Mouse (Mus musculus) erythroblast, embryonic 14.5 days (primary cell): Measurements from ENCODE around the gene Kri1. TPM values are rescaled to one million over a fixed set of nuclear protein-coding genes. Genes with fewer than 3 reads are reported as not detected.
A peak's percentile ranks its signal among the peaks of the same experiment; 100 is the strongest.

Experiments used
- H3K27me3 ChIP-seq: 2 replicates; pipeline ENCODE4 v1.6.1; 2012; ENCODE audit warnings: inconsistent platforms; ENCODE audit not compliant: control insufficient read depth
- H3K36me3 ChIP-seq: 2 replicates; pipeline ENCODE4 v1.6.1; 2012; ENCODE audit warnings: mild to moderate bottlenecking, inconsistent platforms; ENCODE audit not compliant: control insufficient read depth
- H3K4me1 ChIP-seq: 2 replicates; pipeline ENCODE4 v1.6.1; 2012; ENCODE audit warnings: inconsistent platforms; ENCODE audit not compliant: control insufficient read depth
- H3K4me3 ChIP-seq: replicated peaks from 2 replicates; pipeline ENCODE3; 2012; ENCODE audit warnings: moderate library complexity, mild to moderate bottlenecking, inconsistent platforms
- H3K9me3 ChIP-seq: 2 replicates; pipeline ENCODE4 v1.6.1; 2012; ENCODE audit warnings: low read length, inconsistent platforms, mixed read lengths; ENCODE audit not compliant: control insufficient read depth
- GATA1 ChIP-seq: IDR thresholded peaks from 2 replicates; pipeline ENCODE4 v1.6.1; 2012; ENCODE audit warnings: low read length, inconsistent platforms, mixed read lengths
- TAL1 ChIP-seq: IDR thresholded peaks from 3 replicates; pipeline ENCODE4 v1.6.1; 2012; ENCODE audit warnings: low read length, inconsistent platforms, mixed read lengths
- polyA plus RNA-seq: library from polyadenylated mRNA; stranded (reverse); fragments of >175 nt; gene quantifications from 2 replicates; pipeline ENCODE4 v1.2.3, GENCODE M21; 2012

The Kri1 gene
- polyA plus RNA-seq, 1 experiment = 3.5 TPM

- TF ChIP-seq TAL1 = no peak
- no peak for TF ChIP-seq GATA1
- Histone ChIP-seq H3K27me3 (peaks cover 50% of the 10 kb centered on the region), H3K4me1 (peaks cover 54% of the 10 kb centered on the region), H3K4me3 (no peak overlapping the region), H3K36me3 (peaks cover 11% of the 10 kb centered on the region), H3K9me3 (peaks cover 28% of the 10 kb centered on the region)
These were observed 46.4 kb downstream of the Kri1 start for GRCm38 (mm10) chr9:21241343-21241742.

GRCm38 (mm10) chr9:21239465-21239848, 48.3 kb downstream of the Kri1 start:
- peaks cover 32% of the 10 kb centered on the region for H3K27me3 ChIP-seq
- peak overlapping the region; percentile 99 for H3K4me3 ChIP-seq
- peaks cover 22% of the 10 kb centered on the region for H3K9me3 ChIP-seq
- peaks cover 63% of the 10 kb centered on the region for H3K4me1 ChIP-seq
- TF ChIP-seq TAL1 (no peak), GATA1 (no peak)
- H3K36me3 ChIP-seq = peaks cover 30% of the 10 kb centered on the region

DNA sequence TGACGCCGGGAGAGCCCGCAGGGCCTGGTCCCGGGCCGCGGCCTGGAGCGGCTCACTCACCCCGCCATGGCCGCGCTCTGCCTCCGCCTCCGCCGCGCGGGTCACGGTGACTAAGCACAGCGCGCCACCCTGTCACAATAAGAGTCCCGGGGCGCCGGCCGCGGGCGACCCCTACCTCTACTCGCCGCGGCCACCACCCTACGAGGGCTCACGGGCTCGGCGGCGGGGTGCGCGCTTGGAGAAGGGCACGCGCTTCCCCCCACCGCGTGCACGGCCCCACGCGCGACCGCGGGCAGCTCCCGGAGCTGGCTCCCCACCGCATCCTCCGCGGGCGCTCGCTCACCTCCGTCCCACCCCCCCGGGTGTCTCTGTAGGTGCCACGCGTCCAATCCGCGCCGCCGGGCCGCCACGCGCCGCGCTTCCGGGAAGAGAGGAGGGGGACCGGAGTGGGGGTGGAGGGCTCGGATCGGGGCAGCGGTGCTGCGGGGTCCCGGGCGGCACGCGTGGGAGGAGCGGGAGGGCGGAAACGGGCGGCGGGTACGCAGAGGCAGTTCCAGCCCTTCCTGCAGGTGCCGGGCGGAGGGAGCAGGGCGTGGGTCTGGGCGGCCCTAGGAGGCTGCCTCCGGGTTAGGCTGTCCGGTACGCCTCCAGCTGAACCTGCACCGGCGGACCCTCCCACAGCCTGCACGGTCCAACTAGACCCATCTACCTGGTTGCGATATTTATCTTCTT, 48.9 kb downstream of the Kri1 start, which contains the start of gene Keap1:
Gene Keap1 (minus strand): TSS at position 629 of the 732 bp plus-strand sequence.
- no peak for TF ChIP-seq TAL1
- no peak for TF ChIP-seq GATA1
- Histone ChIP-seq H3K4me3 (peak within 1 kb of the TSS; percentile 99), H3K9me3 (peaks cover 16% of the 10 kb centered on the region), H3K36me3 (peaks cover 35% of the 10 kb centered on the region), H3K4me1 (peaks cover 58% of the 10 kb centered on the region), H3K27me3 (peaks cover 26% of the 10 kb centered on the region)

GRCm38 (mm10) chr9:21238004-21238732, 49.6 kb downstream of the Kri1 start:
- Histone ChIP-seq H3K4me3 (peak overlapping the region; percentile 99), H3K4me1 (peaks cover 63% of the 10 kb centered on the region), H3K9me3 (peaks cover 9% of the 10 kb centered on the region), H3K36me3 (peaks cover 43% of the 10 kb centered on the region), H3K27me3 (peaks cover 19% of the 10 kb centered on the region)
- no peak for TF ChIP-seq TAL1
- no peak for TF ChIP-seq GATA1

DNA sequence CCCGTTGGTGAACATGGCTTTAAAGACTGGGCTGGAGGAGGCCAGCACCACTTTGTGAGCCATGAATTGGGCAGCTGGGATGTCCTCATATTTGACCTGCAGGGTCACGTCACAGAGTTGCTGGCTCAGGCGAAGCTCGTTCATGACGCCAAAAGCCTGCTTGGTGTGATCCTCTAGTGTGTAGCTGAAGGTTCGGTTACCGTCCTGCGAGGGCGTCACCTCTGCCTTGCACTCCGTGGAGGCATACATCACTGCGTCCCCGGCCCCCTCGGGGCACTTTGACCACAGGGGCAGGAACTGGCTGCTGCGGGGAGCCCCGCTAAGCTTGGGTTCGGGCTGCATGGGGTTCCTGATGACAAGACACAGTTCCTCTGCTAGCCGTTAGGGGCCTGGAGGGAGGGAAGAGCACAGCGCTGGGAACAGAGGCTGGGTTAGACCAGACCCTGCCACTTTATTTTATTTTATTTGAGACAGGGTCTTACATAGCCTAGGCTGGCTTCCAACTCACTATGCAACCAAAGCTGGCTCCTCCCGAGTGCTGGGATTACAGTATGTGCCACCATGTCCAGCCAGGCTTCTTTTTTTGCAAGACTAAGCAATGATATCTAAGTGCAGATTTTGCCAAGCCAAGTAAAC, 50.3 kb downstream of the Kri1 start:
- peaks cover 63% of the 10 kb centered on the region for H3K4me1 ChIP-seq
- H3K27me3 ChIP-seq = peaks cover 12% of the 10 kb centered on the region
- peaks cover 5% of the 10 kb centered on the region; the same call in 1 of the 2 replicates for H3K9me3 ChIP-seq
- TF ChIP-seq TAL1 = no peak
- TF ChIP-seq GATA1 = no peak
- H3K36me3 ChIP-seq = peaks cover 49% of the 10 kb centered on the region
- peak overlapping the region; percentile 99 for H3K4me3 ChIP-seq

DNA sequence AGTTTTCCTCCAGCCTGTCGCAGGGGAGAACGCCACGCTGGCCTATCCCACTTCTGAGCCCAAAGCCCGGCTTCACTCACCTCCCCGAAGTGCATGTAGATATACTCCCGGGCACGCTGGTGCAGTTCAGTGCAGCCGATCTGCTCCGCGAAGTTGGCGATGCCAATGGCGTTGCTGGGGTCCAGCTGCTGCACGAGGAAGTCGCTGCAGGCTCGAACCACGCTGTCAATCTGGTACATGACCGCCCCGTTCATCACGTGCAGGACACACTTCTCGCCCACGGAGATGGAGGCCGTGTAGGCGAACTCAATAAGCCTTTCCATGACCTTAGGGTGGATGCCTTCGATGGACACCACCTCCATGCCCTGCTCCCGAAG, 50.8 kb downstream of the Kri1 start:
- Histone ChIP-seq H3K9me3 (peaks cover 3% of the 10 kb centered on the region; the same call in 1 of the 2 replicates), H3K36me3 (peaks cover 55% of the 10 kb centered on the region), H3K27me3 (peaks cover 7% of the 10 kb centered on the region), H3K4me3 (peak overlapping the region; percentile 99), H3K4me1 (peaks cover 65% of the 10 kb centered on the region)
- no peak for TF ChIP-seq GATA1
- TF ChIP-seq TAL1 = no peak

DNA sequence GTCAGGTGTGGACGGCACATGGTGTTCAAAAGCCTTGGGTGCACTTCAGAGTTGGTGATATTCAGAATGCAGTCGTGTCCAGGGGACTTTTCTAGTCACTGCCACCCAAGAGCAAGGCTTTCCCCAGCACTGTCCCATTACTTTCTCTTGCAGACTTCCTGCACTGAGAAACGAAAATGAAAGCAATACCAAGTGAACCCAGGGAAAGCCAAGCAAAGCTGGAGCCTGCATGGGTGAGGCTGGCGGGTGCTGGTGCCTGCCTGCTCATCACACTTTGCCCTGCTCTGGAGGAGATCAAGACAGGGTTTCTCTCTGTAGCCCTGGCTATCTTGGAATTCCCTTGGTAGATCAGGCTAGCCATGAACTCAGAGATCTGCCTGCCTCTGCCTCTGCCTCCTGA, 52.4 kb downstream of the Kri1 start:
- Histone ChIP-seq H3K9me3 (no peaks in the 10 kb centered on the region), H3K36me3 (peaks cover 71% of the 10 kb centered on the region), H3K4me3 (no peak overlapping the region), H3K27me3 (no peaks in the 10 kb centered on the region), H3K4me1 (peaks cover 56% of the 10 kb centered on the region)
- TF ChIP-seq GATA1 (no peak), TAL1 (no peak)

- Histone ChIP-seq H3K4me3 (no peak overlapping the region), H3K36me3 (peaks cover 86% of the 10 kb centered on the region), H3K27me3 (no peaks in the 10 kb centered on the region), H3K9me3 (no peaks in the 10 kb centered on the region), H3K4me1 (peaks cover 43% of the 10 kb centered on the region)
- no peak for TF ChIP-seq GATA1
- TF ChIP-seq TAL1 = no peak
These were observed 54.0 kb downstream of the Kri1 start for GRCm38 (mm10) chr9:21233805-21234204.

- no peak for TF ChIP-seq TAL1
- TF ChIP-seq GATA1 = no peak
- no peaks in the 10 kb centered on the region for H3K9me3 ChIP-seq
- H3K27me3 ChIP-seq = no peaks in the 10 kb centered on the region
- H3K4me1 ChIP-seq = peaks cover 43% of the 10 kb centered on the region
- no peak overlapping the region for H3K4me3 ChIP-seq
- peaks cover 88% of the 10 kb centered on the region for H3K36me3 ChIP-seq
These were observed 54.4 kb downstream of the Kri1 start for GRCm38 (mm10) chr9:21233366-21233765.
